Mouse (Mus musculus) forebrain, embryonic 13.5 days (tissue): ENCODE measurements around the gene Tjp1. TPM values are rescaled to one million over a fixed set of nuclear protein-coding genes. Genes with fewer than 3 reads are reported as not detected.
A peak's percentile ranks its signal among the peaks of the same experiment; 100 is the strongest.

ENCODE experiments used
- ATAC-seq: fragments of 200-750 bp; cut with Nextera tagmentation; 2 replicates; pipeline ENCODE4 v1.8.0; 2017
- H3K27ac ChIP-seq: fragments of 300-500 bp; sonication (generic); 2 replicates; pipeline ENCODE4 v1.5.1; 2015; ENCODE audit warnings: inconsistent platforms, mild to moderate bottlenecking, moderate library complexity
- H3K27me3 ChIP-seq: fragments of 300-500 bp; sonication (generic); 2 replicates; pipeline ENCODE4 v1.6.1; 2015; ENCODE audit warnings: mild to moderate bottlenecking, inconsistent platforms
- H3K36me3 ChIP-seq: fragments of 300-500 bp; sonication (generic); 2 replicates; pipeline ENCODE4 v1.6.1; 2015; ENCODE audit warnings: mild to moderate bottlenecking, inconsistent platforms; ENCODE audit not compliant: poor library complexity, severe bottlenecking
- H3K4me1 ChIP-seq: fragments of 300-500 bp; sonication (generic); 2 replicates; pipeline ENCODE4 v1.6.1; 2015; ENCODE audit warnings: inconsistent platforms
- H3K4me2 ChIP-seq: fragments of 300-500 bp; sonication (generic); 2 replicates; pipeline ENCODE4 v1.6.1; 2015; ENCODE audit warnings: inconsistent platforms, mild to moderate bottlenecking, moderate library complexity
- H3K4me3 ChIP-seq: fragments of 300-500 bp; sonication (generic); 2 replicates; pipeline ENCODE4 v1.5.1; 2015; ENCODE audit warnings: mild to moderate bottlenecking, inconsistent platforms
- H3K9ac ChIP-seq: fragments of 300-500 bp; sonication (generic); 2 replicates; pipeline ENCODE4 v1.6.1; 2015; ENCODE audit warnings: mild to moderate bottlenecking, inconsistent platforms
- H3K9me3 ChIP-seq: fragments of 300-500 bp; sonication (generic); replicated peaks from 2 replicates; pipeline ENCODE4 v1.6.1; 2016; ENCODE audit warnings: inconsistent platforms
- WGBS: fragments of 180-500 bp; shearing (Covaris S2); methylation state at CpG from one replicate; pipeline ENCODE4 v1.1.7; 2015; 5-methylcytosine and 5-hydroxymethylcytosine counted together
- polyA plus RNA-seq: library from polyadenylated mRNA; unstranded; fragments of >200 nt; fragmentation: Nextera tagmentation; extraction: Ambion mirVana; gene quantifications from 2 replicates; pipeline ENCODE4 v1.2.1, GENCODE M21; 2015

Gene Tjp1
- polyA plus RNA-seq, 1 experiment from 2014 or later: 19.9 TPM

- H3K36me3 ChIP-seq: no peaks in the 10 kb centered on the region
- no peak overlapping the region for H3K27ac ChIP-seq
- H3K27me3 ChIP-seq: no peaks in the 10 kb centered on the region
- 54% methylated on average over 10 of the region's 10 CpGs for WGBS
- H3K9ac ChIP-seq: no peak overlapping the region
- H3K9me3 ChIP-seq: no peaks in the 10 kb centered on the region
- peaks cover 20% of the 10 kb centered on the region for H3K4me1 ChIP-seq
- ATAC-seq: no peak
- H3K4me3 ChIP-seq: no peak overlapping the region
- H3K4me2 ChIP-seq: no peak overlapping the region
These were observed 14.0 kb downstream of the Tjp1 start for GRCm38 (mm10) chr7:65513451-65514179.

- H3K36me3 ChIP-seq: no peaks in the 10 kb centered on the region
- no peak overlapping the region for H3K4me2 ChIP-seq
- no peak overlapping the region for H3K27ac ChIP-seq
- H3K9me3 ChIP-seq: no peaks in the 10 kb centered on the region
- ATAC-seq: no peak
- H3K9ac ChIP-seq: no peak overlapping the region
- WGBS: 37% methylated on average over 3 of the region's 3 CpGs
- H3K27me3 ChIP-seq: no peaks in the 10 kb centered on the region
- no peak overlapping the region for H3K4me3 ChIP-seq
- 0 out of 2 replicates have a peak, but pooled peaks cover 9% of the 10 kb centered on the region for H3K4me1 ChIP-seq
These were observed 18.2 kb downstream of the Tjp1 start for GRCm38 (mm10) chr7:65509357-65509756.

- no peak overlapping the region for H3K4me3 ChIP-seq
- 0 out of 2 replicates have a peak, but pooled peaks cover 3% of the 10 kb centered on the region for H3K4me1 ChIP-seq
- H3K27ac ChIP-seq: no peak overlapping the region
- no peaks in the 10 kb centered on the region for H3K9me3 ChIP-seq
- no peaks in the 10 kb centered on the region for H3K27me3 ChIP-seq
- H3K36me3 ChIP-seq: no peaks in the 10 kb centered on the region
- H3K4me2 ChIP-seq: no peak overlapping the region
- 95% methylated on average over 5 of the region's 5 CpGs for WGBS
- ATAC-seq: no peak
- H3K9ac ChIP-seq: no peak overlapping the region
These were observed 20.2 kb downstream of the Tjp1 start for GRCm38 (mm10) chr7:65507341-65507740.

GRCm38 (mm10) chr7:65502486-65503322, 24.9 kb downstream of the Tjp1 start:
- H3K27ac ChIP-seq: no peak overlapping the region
- ATAC-seq: no peak
- H3K9me3 ChIP-seq: no peaks in the 10 kb centered on the region
- H3K4me3 ChIP-seq: no peak overlapping the region
- H3K4me1 ChIP-seq: no peaks in the 10 kb centered on the region
- H3K9ac ChIP-seq: no peak overlapping the region
- H3K4me2 ChIP-seq: no peak overlapping the region
- H3K27me3 ChIP-seq: no peaks in the 10 kb centered on the region
- 66% methylated on average over 10 of the region's 10 CpGs for WGBS
- H3K36me3 ChIP-seq: no peaks in the 10 kb centered on the region

GRCm38 (mm10) chr7:65500746-65501145, 26.8 kb downstream of the Tjp1 start:
- Histone ChIP-seq H3K4me2 (no peak overlapping the region), H3K27me3 (no peaks in the 10 kb centered on the region), H3K27ac (no peak overlapping the region), H3K4me1 (no peaks in the 10 kb centered on the region), H3K9ac (no peak overlapping the region), H3K9me3 (no peaks in the 10 kb centered on the region), H3K4me3 (no peak overlapping the region), H3K36me3 (no peaks in the 10 kb centered on the region)
- WGBS: 83% methylated on average over 7 of the region's 7 CpGs
- ATAC-seq: no peak

- Histone ChIP-seq H3K27ac (no peak overlapping the region), H3K27me3 (no peaks in the 10 kb centered on the region), H3K9ac (no peak overlapping the region), H3K9me3 (no peaks in the 10 kb centered on the region), H3K4me3 (no peak overlapping the region), H3K4me2 (no peak overlapping the region), H3K4me1 (no peaks in the 10 kb centered on the region), H3K36me3 (no peaks in the 10 kb centered on the region)
- WGBS: 49% methylated on average over 12 of the region's 12 CpGs
- ATAC-seq: peak; percentile 65
These were observed 29.6 kb downstream of the Tjp1 start for GRCm38 (mm10) chr7:65497733-65498583.

- no peaks in the 10 kb centered on the region for H3K36me3 ChIP-seq
- ATAC-seq: no peak
- H3K4me2 ChIP-seq: no peak overlapping the region
- H3K4me1 ChIP-seq: peaks cover 8% of the 10 kb centered on the region
- H3K27ac ChIP-seq: no peak overlapping the region
- H3K4me3 ChIP-seq: no peak overlapping the region
- no peaks in the 10 kb centered on the region for H3K9me3 ChIP-seq
- H3K9ac ChIP-seq: no peak overlapping the region
- 79% methylated on average over 7 of the region's 7 CpGs for whole genome bisulfite sequencing
- H3K27me3 ChIP-seq: no peaks in the 10 kb centered on the region
These were observed 37.1 kb downstream of the Tjp1 start for GRCm38 (mm10) chr7:65490526-65490925.

GRCm38 (mm10) chr7:65489742-65490141, 37.8 kb downstream of the Tjp1 start:
- 84% methylated on average over 9 of the region's 9 CpGs for WGBS
- Histone ChIP-seq H3K27ac (no peak overlapping the region), H3K36me3 (no peaks in the 10 kb centered on the region), H3K4me2 (no peak overlapping the region), H3K9me3 (no peaks in the 10 kb centered on the region), H3K4me1 (peaks cover 8% of the 10 kb centered on the region), H3K9ac (no peak overlapping the region), H3K27me3 (no peaks in the 10 kb centered on the region), H3K4me3 (no peak overlapping the region)
- no peak for ATAC-seq

- H3K36me3 ChIP-seq: no peaks in the 10 kb centered on the region
- H3K9me3 ChIP-seq: no peaks in the 10 kb centered on the region
- no peaks in the 10 kb centered on the region for H3K27me3 ChIP-seq
- H3K9ac ChIP-seq: no peak overlapping the region
- H3K4me1 ChIP-seq: peaks cover 8% of the 10 kb centered on the region
- H3K4me2 ChIP-seq: no peak overlapping the region
- no peak overlapping the region for H3K4me3 ChIP-seq
- ATAC-seq: no peak
- H3K27ac ChIP-seq: no peak overlapping the region
- 95% methylated on average over 6 of the region's 6 CpGs for WGBS
These were observed 38.4 kb downstream of the Tjp1 start for GRCm38 (mm10) chr7:65489195-65489594.

- H3K9ac ChIP-seq: no peak overlapping the region
- no peaks in the 10 kb centered on the region for H3K36me3 ChIP-seq
- H3K4me3 ChIP-seq: peak overlapping the region; percentile 11
- H3K27ac ChIP-seq: no peak overlapping the region
- H3K9me3 ChIP-seq: no peaks in the 10 kb centered on the region
- peak; percentile 58 for ATAC-seq
- WGBS: 6% methylated on average over 13 of the region's 13 CpGs
- H3K27me3 ChIP-seq: no peaks in the 10 kb centered on the region
- H3K4me2 ChIP-seq: peak overlapping the region; percentile 48
- peaks cover 8% of the 10 kb centered on the region for H3K4me1 ChIP-seq
These were observed 41.3 kb downstream of the Tjp1 start for GRCm38 (mm10) chr7:65486259-65486681.

GRCm38 (mm10) chr7:65484170-65484778, 43.3 kb downstream of the Tjp1 start:
- no peak overlapping the region for H3K9ac ChIP-seq
- ATAC-seq: no peak
- H3K9me3 ChIP-seq: no peaks in the 10 kb centered on the region
- no peak overlapping the region for H3K4me3 ChIP-seq
- WGBS: 77% methylated on average over 5 of the region's 5 CpGs
- H3K27me3 ChIP-seq: no peaks in the 10 kb centered on the region
- H3K4me2 ChIP-seq: no peak overlapping the region
- no peak overlapping the region for H3K27ac ChIP-seq
- H3K4me1 ChIP-seq: peaks cover 8% of the 10 kb centered on the region
- no peaks in the 10 kb centered on the region for H3K36me3 ChIP-seq
